Mouse (Mus musculus) ovary, postnatal 36 days (tissue): ENCODE measurements around the gene Pakap.
A peak's percentile ranks its signal among the peaks of the same experiment; 100 is the strongest.
"Not testable (repeated sequence)": the region's sequence is repeated elsewhere in the genome, so short reads cannot be mapped to it uniquely, and the experiment has no call there.

Experiments
- DNase-seq: peaks from one replicate; pipeline ENCODE4 v3.0.0; 2022; ENCODE audit warnings: low spot score, mixed read lengths

Pakap gene

DNA sequence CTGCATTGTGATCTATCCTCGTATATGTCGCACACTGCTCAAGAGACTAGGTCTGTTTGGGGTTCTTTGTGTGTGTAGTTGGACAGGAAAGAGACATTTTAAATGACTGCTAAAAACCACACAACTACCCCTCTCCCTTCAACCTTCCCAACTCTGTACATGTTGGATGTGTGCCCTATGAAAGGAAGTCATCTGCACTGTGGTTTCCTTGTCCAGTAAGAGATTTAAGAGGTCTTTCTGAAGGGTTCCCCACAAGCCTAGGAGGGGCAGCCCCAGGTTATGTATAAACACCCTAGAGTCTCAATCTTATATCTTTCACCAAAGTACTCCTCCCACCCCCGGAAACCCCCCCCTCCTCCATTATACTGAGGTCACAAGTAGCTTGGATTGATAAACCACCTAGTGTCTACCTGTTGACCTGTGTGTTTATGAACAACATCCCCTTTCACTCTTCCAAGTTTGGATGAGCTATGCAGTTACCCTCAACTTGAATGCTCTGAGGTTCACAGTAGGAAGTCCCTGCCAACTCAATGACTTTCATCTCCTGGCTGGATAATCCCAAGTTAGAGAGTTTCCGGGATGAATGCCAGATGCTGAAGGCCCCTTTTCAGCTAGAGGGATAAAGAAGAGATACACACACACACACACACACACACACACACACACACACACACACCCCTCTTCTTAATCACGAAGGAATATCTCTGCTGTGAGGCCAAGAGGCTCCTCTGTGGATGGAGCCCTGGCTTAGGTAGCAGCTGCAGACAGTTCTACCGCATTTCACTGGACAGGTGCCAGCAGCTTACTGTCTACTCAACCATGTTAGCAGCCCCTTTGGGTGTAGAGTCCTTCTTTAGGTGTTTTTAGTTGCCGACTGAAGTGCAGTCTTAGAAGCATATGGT lies 315.8 kb downstream of the Pakap start:
- DNase-seq = no peak

DNA sequence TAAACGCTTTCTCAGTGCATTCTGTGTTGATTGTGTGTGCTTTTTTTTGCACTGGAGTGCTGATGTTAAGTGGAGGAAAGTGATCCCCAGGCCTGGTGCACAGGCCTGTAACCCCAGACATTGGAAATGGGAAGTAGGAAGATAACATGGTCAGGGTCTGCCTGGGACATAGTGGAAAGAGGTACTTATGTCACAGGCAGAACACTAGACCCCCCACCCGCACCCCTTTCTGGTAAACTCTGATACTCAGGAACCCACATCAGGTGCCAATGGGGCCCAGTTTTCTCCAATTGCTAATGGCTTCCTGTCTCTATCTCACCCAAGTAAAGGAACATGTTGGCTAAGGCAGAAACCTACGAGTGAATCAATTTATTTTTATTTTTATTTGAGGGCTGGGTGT lies 316.5 kb downstream of the Pakap start:
- DNase-seq = no peak

DNA sequence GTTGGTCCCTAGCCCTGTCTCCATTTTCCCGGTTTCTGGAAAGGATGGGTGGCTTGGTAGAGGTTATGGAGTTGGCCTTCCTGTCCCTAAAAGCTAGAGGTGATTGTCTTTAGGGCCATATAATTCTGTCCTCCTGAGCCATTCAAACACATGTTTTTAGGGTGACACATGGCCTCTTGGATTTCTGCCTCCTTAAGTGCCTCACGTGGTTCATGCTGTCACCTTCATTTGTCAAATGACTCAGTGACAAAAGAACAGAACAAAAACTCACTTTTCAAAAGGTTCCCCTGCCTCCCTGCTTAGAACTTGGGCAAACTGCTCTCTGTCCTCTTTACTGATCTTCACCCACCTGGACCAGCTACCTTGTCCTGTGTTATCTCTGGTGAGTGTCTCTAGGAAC lies 317.2 kb downstream of the Pakap start:
- no peak for DNase-seq

DNA sequence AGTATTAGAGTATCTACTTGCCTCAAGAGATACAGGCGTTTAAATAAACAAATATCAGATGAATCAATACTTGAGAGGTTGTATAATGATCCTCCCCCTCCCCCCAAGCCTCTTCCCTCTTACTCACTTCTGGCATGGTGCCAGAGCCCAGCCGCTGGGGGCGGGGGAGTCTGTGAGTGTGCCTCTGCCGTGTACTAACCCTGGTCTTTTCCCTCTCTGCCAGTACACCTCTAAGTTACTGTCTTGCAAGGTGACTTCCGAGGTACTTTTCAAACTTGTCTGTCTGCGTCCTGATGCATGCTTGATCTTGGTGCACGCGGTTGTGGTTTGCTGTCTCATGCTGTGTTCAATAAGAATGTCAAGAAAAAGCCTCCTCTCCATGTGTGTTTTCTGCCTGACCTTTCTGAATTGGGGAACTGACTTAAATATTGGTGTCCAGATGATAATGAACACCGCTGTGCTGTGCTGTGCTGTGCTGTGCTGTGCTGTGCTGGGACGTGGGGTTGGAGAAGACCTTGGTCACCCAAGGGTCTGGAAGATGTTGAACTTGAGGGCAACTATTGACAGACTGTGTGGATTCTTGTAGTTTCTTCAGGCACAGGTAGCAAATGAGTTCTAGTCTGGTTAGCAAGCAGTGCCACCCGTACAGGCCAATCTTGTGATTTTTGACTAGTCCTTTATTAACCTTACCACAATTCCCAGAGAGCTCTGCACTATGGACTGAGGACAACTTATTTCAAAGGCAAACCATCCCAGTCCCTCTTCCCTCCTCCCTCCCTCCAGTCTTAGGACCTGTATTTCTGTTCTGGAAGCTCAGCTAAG lies 318.3 kb downstream of the Pakap start:
- peak; percentile 37 for DNase-seq

DNA sequence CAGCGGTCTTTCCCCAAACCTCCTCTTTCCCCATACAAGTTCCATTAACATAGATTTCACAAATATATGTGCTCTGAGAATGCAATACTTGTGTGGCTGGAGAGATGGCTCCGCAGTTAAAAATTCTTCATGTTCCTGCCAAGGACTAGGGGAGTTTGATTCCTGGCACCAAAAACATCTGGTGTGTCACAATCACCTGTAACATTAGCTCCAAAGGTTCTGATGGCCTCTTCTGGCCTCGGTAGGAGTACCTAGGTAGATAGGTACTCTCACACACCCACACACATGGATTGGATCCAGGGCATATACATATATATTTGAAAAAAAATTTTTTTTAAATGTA lies 318.9 kb downstream of the Pakap start:
- no peak for DNase-seq

DNA sequence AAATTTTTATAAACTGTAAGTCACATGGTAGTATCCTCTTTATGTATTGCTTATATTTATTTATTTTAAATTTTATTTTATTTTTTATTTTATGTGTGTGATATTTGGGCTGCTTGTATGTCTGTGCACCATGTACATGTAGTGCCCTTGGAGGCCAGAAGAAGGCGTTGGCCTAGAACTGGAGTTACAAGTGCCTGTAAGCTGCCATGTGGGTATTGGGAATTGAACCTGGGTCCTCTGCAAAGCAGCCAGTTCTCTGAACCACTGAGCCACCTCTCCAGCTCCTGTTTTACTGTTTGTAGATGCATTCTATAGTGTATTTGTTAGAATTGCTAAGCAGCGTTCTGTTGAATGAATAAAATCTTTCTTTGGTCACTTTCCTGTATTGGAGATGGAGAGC lies 320.3 kb downstream of the Pakap start:
- DNase-seq = no peak

DNA sequence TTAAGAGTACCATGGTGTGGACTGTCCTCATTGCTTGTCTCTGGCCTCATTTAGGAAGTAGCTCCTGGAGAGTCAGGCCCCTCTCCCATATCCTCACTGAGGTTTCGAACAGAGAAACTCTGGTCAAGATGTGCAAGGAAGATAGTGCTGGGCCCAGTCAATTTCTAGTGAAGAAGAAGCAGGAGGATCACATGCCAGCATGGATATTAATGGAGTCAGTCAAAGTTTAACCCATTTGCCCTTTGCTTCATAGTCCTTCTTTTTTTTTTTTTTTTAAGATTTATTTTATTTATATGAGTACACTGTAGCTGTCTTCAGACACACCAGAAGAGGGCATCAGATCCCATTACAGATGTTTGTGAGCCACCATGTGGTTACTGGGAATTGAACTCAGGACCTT lies 321.0 kb downstream of the Pakap start:
- not testable (repeated sequence) for DNase-seq

DNA sequence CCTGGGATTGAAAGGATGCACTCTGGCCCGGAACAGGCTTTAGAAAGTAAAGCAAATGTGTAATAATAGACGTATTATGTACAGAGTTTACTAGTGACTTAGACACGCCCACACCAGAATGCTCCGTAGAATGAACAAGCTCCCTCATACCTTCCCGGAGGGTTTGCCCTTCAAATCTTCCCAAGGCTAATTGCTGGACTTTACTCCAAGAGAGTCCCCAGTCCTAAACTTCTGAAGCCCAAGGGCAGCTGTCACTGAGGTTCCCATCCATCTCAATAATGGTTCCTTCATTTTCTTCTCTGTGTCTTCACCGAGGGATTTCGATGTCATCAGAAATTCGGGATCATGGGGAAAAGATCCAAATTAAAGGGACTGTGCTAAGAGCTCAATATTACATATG lies 321.8 kb downstream of the Pakap start:
- no peak for DNase-seq

DNA sequence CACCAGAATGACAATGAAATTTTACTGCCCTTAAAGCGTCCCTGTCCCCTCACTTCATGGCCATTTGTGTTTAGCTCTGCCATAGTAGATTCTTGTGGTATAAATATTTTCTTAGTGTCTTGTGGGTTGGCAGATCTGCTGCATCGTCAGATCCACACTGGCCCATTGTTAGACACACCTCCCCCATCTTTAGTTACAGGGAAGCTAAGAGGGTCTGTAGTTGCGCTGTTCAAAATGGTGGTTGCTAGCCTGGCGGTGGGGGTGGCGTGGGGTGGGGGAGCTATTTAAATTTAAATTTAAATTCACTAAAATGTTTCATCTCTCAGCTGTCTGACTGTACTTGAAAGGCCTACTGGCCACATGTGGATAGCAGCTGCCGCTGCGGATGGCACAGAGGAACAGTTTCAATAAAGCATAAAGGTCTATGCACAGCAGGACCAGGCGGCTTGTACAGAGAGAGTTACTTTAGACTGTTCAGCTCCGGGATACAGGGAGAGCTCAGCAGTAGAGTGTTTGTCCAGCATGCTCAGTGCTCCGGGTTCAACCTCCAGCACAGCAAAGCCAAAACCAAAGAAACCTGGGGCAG lies 324.1 kb downstream of the Pakap start:
- no peak for DNase-seq

DNA sequence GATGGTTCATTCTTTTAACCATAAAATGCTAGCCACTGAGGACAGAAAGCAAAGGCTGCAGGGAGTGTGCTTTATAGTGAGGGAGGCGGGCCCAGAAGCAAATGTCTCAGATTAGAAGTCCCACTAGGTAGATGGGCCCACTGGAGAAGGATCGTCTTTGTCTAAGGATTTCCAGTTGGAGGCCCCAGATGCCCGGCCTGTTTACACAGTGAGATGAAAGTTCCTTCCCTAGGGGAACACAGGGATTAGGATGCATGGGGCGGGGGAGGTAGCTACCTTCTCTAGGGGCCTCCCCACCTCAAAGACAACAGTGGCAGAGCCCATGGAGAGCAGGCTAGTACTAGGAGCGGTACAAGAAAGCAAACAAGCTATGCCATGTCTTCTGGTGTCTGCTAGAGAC lies 327.2 kb downstream of the Pakap start:
- no peak for DNase-seq

DNA sequence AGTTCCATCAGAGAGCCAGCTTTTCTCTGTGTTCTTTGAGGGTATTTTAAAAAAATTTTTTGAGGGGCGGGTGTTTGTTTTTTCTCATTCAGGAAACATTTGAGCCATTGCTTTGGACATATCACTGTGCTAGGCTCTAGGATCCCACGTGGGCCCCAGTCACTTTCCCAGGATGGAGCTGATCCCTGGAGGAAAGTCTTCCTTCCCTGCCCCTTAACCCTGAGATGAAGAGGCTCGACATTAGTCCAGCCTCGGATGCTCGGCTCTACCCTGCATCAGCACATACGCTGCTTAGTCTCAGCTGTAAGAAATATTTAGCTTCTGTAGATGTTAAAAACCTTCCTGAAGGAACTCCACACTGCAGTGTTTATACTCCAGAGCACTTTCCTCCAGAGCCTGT lies 327.9 kb downstream of the Pakap start:
- no peak for DNase-seq

DNA sequence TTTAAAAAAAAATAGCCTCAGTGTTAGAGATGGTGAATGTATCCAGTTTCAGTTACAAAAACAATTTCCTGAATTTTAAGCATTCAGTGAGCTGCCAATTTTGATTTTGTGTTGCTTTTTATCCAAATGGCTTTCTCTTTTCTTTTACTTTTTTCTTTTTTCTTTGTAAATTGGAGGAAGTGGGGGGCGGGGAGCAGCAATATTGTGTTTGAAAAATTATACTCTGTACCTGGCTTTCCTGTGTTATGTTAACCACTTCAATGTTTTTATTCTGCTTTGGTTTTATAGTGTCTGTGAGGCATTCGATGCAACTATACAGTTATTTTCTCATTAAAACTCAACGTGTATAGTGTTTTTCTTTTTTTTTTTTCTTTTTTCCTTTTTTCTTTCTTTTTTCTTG lies 328.7 kb downstream of the Pakap start:
- no peak for DNase-seq

DNA sequence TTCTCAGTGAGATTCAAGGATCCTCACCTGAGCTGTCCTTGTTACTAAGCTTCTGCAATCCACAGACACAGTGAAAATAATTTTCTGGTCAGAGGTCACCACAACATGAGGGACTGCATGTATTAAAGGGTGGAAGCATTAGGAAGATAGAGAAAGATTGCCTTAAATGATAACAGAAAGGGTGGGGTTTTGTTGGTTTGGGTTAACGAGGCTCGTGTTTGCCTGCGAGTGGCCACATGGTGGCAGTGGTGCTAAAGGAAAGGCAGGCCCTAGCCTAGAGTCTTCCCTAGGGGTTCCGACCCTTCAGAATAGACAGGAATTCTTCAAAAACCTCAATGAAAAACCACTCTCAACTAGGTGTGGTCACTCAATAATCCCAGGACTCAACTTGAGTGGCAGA lies 333.2 kb downstream of the Pakap start:
- DNase-seq = peak; percentile 41

DNA sequence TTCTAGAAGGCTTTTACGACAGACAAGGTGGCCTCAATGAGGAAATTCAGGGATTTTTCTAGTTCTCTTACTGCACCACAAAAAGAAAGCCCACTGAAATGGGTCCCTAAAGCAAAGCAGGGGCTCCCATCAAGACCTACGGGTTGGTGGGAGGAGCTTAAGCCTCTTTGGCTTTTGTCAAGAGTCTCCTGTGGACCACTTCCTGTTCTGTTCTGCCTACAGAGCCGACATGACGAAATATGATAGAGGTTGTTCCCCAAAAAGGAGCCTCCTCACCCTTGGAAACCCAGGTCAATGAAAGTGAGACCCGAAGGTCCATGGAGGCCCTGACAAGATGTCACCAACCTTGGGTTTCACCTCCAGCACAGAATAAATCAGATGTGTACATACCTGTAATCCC lies 334.6 kb downstream of the Pakap start:
- no peak for DNase-seq

DNA sequence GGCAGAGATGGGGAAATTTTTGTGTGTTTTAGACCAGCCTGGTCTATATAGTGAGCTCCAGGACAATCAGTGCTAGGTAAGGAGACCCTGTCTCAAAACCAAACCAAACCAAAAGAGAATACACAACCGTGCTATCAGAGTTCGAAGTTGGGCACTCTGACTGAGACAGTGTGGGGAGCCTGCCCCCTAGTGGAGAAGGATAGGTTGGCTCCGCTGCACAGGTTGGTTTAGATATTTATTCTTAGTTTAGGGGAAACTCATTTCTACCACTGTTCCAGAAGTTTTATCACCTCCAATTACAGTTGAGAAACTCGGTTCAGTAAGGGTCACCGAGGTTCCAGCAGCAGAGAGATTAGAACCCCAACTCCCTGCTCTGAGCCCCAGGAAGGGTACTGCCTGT lies 336.2 kb downstream of the Pakap start:
- DNase-seq = peak; percentile 60

DNA sequence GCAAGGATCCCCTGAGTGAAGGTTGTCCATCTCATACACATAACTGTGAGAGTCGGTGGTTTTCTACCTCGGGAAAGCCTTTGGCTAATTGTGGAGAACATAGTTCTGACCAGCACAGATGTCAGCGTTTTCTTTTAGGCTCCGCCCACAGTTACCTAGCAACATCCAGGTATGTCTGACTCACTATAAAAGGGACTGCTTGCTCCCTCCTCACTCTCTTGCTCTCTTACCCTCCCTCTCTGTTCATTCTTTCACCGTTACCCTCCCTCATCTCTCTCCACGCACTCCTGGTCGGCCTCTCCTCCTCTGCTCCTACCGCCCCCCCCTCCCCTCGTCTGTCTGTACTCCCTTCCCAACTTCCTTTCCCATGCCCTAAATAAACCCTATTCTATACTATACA lies 336.7 kb downstream of the Pakap start:
- DNase-seq = no peak

DNA sequence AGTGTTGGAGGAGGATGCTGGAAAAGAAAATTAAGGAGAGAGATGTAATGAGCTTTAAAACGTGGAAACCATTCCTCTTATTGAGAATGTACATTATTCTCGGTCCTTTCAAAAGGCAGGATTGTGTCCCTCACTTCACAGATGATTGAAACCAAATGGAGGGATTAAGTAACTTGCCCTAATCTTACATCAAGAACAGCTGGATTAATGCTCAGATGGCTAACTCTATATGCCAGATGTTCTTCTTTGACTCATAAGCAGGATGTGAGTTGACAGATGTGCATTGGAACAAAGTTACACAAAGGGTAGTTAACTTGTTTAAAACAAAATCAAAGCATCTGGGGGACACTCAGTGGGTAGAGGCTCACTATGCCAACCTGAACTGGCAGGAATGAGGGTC lies 338.7 kb downstream of the Pakap start:
- no peak for DNase-seq

DNA sequence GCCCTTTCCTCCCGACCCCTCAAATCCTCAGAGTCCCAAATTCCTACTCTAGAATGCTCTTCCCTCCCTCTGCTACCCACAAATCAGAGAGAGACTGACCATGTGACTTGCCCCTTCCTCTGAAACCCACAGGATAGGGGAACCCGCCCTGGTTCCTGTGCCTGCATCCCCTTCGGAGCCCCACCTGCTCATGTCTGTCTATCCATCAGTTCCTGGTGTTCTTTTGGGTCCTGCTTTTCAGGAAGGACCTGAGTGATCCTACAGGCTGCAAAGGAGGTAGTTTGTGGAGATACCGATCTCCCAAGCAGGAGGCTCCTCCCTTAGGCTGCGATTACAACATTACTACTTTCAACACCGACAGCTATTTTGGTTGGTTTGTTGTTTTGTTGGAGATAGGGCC lies 340.9 kb downstream of the Pakap start:
- no peak for DNase-seq

DNA sequence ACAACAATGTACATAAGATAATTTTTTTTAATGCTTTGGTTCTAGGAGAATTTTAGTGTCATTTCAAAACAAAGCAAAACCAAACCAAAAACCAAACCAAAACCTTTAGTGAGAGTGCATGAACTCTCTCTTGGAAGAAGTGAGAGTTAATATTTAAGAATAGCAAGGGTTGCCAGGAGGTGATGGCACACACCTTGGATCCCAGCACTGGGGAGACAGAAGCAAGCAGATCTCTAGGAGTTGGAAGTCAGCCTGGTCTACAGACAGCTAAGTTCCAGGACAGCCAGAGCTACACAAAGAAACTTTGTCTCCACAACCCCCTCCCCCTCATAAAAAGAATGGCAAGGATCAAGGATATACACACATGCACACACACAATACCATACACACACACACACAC lies 345.0 kb downstream of the Pakap start:
- no peak for DNase-seq

DNA sequence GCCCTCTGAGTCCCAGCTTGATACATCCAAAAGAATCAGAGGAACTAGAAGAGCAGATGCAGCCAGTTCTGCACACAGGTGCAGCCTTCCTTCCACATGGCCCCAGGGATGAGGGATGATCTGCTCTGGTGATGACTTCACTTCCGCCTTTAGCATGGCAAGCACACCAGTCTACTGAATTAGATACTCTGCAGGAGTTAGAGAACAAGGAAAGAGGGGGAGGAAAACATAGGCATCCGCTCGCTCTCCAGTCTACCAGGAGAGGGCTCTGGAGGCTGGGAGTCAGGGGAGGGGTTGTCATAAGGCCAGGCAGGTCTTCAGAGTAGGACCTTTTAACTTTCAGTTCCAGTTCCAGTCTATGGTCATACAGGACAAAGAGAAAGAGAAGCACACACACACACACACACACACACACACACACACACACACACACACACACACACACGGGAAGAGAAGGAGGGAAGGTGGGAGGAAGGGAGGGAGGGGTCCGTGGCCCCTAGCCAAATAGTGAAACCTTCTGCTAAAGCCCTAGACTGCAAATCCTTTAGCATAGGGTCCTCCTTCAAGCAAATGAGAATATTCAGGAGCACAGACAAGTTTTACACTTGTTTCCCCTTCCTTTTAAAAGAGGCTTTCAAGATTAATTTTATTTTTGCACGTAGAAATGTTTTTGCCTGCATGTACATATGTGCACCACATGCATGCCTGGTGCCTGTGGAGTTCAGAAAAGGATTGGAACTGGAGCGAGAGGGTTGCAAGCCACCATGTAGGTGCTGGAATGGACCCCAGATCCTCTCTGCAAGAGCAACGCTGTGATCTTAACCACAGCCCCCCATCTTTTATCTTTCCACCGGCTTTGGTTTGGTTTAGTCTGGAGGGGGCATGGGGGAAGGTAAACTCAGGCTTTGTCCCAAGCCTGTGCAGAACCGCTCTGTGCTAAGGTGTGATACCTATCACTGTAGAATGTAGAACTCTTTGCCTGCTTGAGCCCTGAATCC lies 346.5 kb downstream of the Pakap start:
- peak; percentile 18 for DNase-seq

DNA sequence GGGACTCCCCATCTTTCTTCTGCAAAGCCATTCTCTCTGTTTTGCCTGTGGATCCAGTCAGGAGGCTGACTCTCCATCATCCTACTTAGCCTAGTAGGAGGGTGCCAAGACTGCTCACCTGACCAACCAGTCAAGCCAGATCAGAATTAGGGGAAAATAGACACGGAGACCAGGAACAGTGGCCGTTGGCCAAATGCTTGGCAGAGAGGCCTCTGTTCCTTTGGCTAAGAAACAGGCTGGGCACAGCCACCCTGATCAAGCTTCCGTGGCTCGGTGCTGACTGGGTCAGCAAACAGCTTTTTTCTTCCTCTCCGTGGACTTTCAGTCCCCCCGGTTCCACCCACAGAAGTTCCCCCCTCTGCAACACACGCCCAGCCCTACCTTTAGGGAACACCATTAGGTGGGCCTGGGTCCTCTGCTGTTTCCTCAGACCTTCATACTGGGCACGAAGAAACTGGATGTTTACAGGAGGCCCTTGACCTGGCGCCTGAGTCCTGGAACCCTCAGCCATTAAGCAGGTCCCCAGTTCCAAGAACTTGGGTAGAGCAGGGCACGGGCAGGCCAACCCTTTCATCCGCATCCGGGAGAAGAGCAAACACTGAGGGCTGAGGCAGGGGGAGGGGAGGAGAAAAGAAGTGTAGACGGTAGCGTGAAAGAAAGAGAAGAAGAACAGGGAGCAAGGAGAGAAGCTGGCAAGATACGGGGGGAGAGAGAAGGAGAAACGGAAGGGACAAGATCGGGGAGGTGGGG lies 347.4 kb downstream of the Pakap start:
- DNase-seq = peak; percentile 45
